In genomic region chr7:30588676-30589434, GRCm38 (mm10) we compare ENCODE assay signal across 8 mouse cellular contexts. TPM values are rescaled to one million over a fixed set of nuclear protein-coding genes. Genes with fewer than 3 reads are reported as not detected.
DNase-seq lines count a peak whose midpoint lies in the region; ATAC-seq and TF ChIP-seq lines count a peak whose summit lies in the region.

TSS of gene Kmt2b (minus strand) at chr7:30588726.

- TF ChIP-seq CTCF in bone marrow, adult 2 months (IDR thresholded peaks at IDR 0.05; ENCODE audit: control insufficient read depth, insufficient read depth, low read length): no peak; the same call in 1 of the 2 replicates
- TF ChIP-seq CTCF in midbrain, postnatal 0 days (IDR thresholded peaks at IDR 0.05): no peak; the same call in 1 of the 2 replicates

- WGBS in bone marrow, adult 2 months: under 1% methylated on average over 63 of the region's 68 CpGs
- WGBS in embryonic facial prominence, embryonic 15.5 days: under 1% methylated on average over 52 of the region's 68 CpGs
- under 1% methylated on average over 38 of the region's 68 CpGs for WGBS in limb, embryonic 14.5 days
- under 1% methylated on average over 45 of the region's 68 CpGs for WGBS in midbrain, postnatal 0 days

- H3K9me3 ChIP-seq in embryonic facial prominence, embryonic 15.5 days (replicated peaks): no peaks in the 10 kb centered on the region
- no peaks in the 10 kb centered on the region for H3K9me3 ChIP-seq in limb, embryonic 14.5 days (ENCODE audit: control insufficient read depth, low read length)
- H3K9me3 ChIP-seq in midbrain, postnatal 0 days (ENCODE audit: low read length): no peaks in the 10 kb centered on the region

- H3K4me2 ChIP-seq in embryonic facial prominence, embryonic 15.5 days (replicated peaks): peak within 1 kb of the TSS; percentile 85
- peak within 1 kb of the TSS; percentile 85 for H3K4me2 ChIP-seq in limb, embryonic 14.5 days (replicated peaks; ENCODE audit: low read depth, low read length, severe bottlenecking)
- peak within 1 kb of the TSS; percentile 89 for H3K4me2 ChIP-seq in midbrain, postnatal 0 days (ENCODE audit: low read depth, low read length, poor library complexity, severe bottlenecking)

- peaks cover 31% of the 10 kb centered on the region for H3K36me3 ChIP-seq in embryonic facial prominence, embryonic 15.5 days
- peaks cover 29% of the 10 kb centered on the region for H3K36me3 ChIP-seq in limb, embryonic 14.5 days (ENCODE audit: control insufficient read depth, insufficient read depth, low read length)
- peaks cover 21% of the 10 kb centered on the region for H3K36me3 ChIP-seq in midbrain, postnatal 0 days (ENCODE audit: insufficient read depth, low read length)

- H3K4me3 ChIP-seq in bone marrow, adult 2 months (replicated peaks; ENCODE audit: control insufficient read depth, low read depth, low read length): peak within 1 kb of the TSS; percentile 96
- H3K4me3 ChIP-seq in embryonic facial prominence, embryonic 15.5 days (replicated peaks): peak within 1 kb of the TSS; percentile 92
- H3K4me3 ChIP-seq in limb, embryonic 14.5 days (replicated peaks; ENCODE audit: low read length): peak within 1 kb of the TSS; percentile 96
- H3K4me3 ChIP-seq in midbrain, postnatal 0 days (ENCODE audit: low read depth, low read length): peak within 1 kb of the TSS; percentile 79

- H3K9ac ChIP-seq in embryonic facial prominence, embryonic 15.5 days: peak within 1 kb of the TSS; percentile 76
- peak within 1 kb of the TSS; percentile 98 for H3K9ac ChIP-seq in limb, embryonic 14.5 days (ENCODE audit: low read depth, low read length, severe bottlenecking)
- peak within 1 kb of the TSS; percentile 98 for H3K9ac ChIP-seq in midbrain, postnatal 0 days (replicated peaks; ENCODE audit: low read length, poor library complexity, severe bottlenecking)

- peak; percentile 96 for ATAC-seq in embryonic facial prominence, embryonic 15.5 days (ENCODE audit: insufficient number of reproducible peaks, low FRiP score, low TSS enrichment, low read depth)
- peak; percentile 94 for ATAC-seq in limb, embryonic 14.5 days (ENCODE audit: low FRiP score, low read depth)
- peak; percentile 93 for ATAC-seq in midbrain, postnatal 0 days (ENCODE audit: low FRiP score)

- peaks cover 1% of the 10 kb centered on the region; the same call in 1 of the 2 replicates for H3K4me1 ChIP-seq in bone marrow, adult 2 months (ENCODE audit: control insufficient read depth, insufficient read depth, low read length)
- peaks cover 25% of the 10 kb centered on the region for H3K4me1 ChIP-seq in embryonic facial prominence, embryonic 15.5 days
- H3K4me1 ChIP-seq in limb, embryonic 14.5 days (ENCODE audit: control insufficient read depth, insufficient read depth, low read length): peaks cover 14% of the 10 kb centered on the region
- peaks cover 9% of the 10 kb centered on the region; the same call in 1 of the 2 replicates for H3K4me1 ChIP-seq in midbrain, postnatal 0 days (ENCODE audit: insufficient read depth, low read length)

- TF ChIP-seq POLR2A in bone marrow, adult 2 months (IDR thresholded peaks at IDR 0.05; ENCODE audit: borderline replicate concordance, control insufficient read depth, low read depth, low read length): peak; percentile 42; the same call in 1 of the 2 replicates
- TF ChIP-seq POLR2A in limb, embryonic 14.5 days (IDR thresholded peaks at IDR 0.05; ENCODE audit: borderline replicate concordance, extremely low read depth, insufficient read depth, insufficient read length): peak; percentile 43; the same call in 1 of the 2 replicates

- H3K27me3 ChIP-seq in embryonic facial prominence, embryonic 15.5 days: no peaks in the 10 kb centered on the region
- H3K27me3 ChIP-seq in limb, embryonic 14.5 days (ENCODE audit: control insufficient read depth, insufficient read depth, low read length): no peaks in the 10 kb centered on the region
- H3K27me3 ChIP-seq in midbrain, postnatal 0 days (ENCODE audit: insufficient read depth, low read length): no peaks in the 10 kb centered on the region

- DNase-seq in 416B (ENCODE audit: low read depth): peak; percentile 96
- peak; percentile 96 for DNase-seq in heart, adult 8-10 months (ENCODE audit: low spot score)
- peak; percentile 99 for DNase-seq in kidney, adult 9 months
- peak; percentile 98 for DNase-seq in limb, embryonic 14.5 days (ENCODE audit: low spot score)
- DNase-seq in midbrain, postnatal 0 days (ENCODE audit: low spot score): peak; percentile 98
- peak; percentile 90 to 92 for DNase-seq in spleen, postnatal 14 days (ENCODE audit: low spot score in 2 of 2)

- peak within 1 kb of the TSS; percentile 90 for H3K27ac ChIP-seq in bone marrow, adult 2 months (ENCODE audit: control insufficient read depth, insufficient read depth, low read depth, low read length, poor library complexity)
- H3K27ac ChIP-seq in embryonic facial prominence, embryonic 15.5 days (replicated peaks): peak within 1 kb of the TSS; percentile 94
- H3K27ac ChIP-seq in limb, embryonic 14.5 days (replicated peaks; ENCODE audit: low read depth, low read length): peak within 1 kb of the TSS; percentile 92
- H3K27ac ChIP-seq in midbrain, postnatal 0 days (ENCODE audit: low read depth, low read length): peak within 1 kb of the TSS; percentile 97

RNA-seq across cellular contexts. Expression of gene Kmt2b, which starts in this region (rescaled TPM):
- 35.5 and 102 TPM in 2 replicates for polyA plus RNA-seq in bone marrow, adult 2 months (2011; ENCODE audit: insufficient read depth, insufficient read length, low replicate concordance, missing spikeins)
- polyA plus RNA-seq in embryonic facial prominence, embryonic 15.5 days (2015; fragmentation: Nextera tagmentation; extraction: Ambion mirVana): 10.8 and 11.6 TPM in 2 replicates
- total RNA-seq in heart, adult 8-10 months (2022): 10 to 100 TPM; 14.2 to 19.6 (median 16.2) TPM
- polyA plus RNA-seq in limb, embryonic 14.5 days (2012; rRNA removed): 62.0 and 73.8 TPM in 2 replicates
- polyA plus RNA-seq in limb, embryonic 14.5 days (2014; fragmentation: Nextera tagmentation; extraction: Ambion mirVana): 13.1 and 15.4 TPM in 2 replicates
- 38.8 and 39.5 TPM in 2 replicates for total RNA-seq in midbrain, postnatal 0 days (2014; rRNA removed)
- 5.3 and 8.3 TPM in 2 replicates for polyA plus RNA-seq in midbrain, postnatal 0 days (2015; fragmentation: Nextera tagmentation; extraction: Ambion mirVana)

Comparison
In these comparisons a context has a peak if more than half of its experiments do, and no peak if none do; other contexts are left out.
1. Peak in every context shown above with its lines: DNase-seq, ATAC-seq, H3K4me3 ChIP-seq and H3K27ac ChIP-seq.